Mouse (Mus musculus) CH12.LX (cell line): ENCODE measurements around the gene Papola. TPM values are rescaled to one million over a fixed set of nuclear protein-coding genes. Genes with fewer than 3 reads are reported as not detected.

ENCODE experiments used
- DNase-seq: peaks from one replicate; pipeline ENCODE4 v3.0.0-alpha.2; 2013; ENCODE audit errors: extremely low read depth
- H3K27ac ChIP-seq: 2 replicates; pipeline ENCODE4 v1.5.1; 2012; ENCODE audit warnings: low read depth, mild to moderate bottlenecking, control low read depth, moderate library complexity; ENCODE audit not compliant: insufficient read depth
- H3K27me3 ChIP-seq: replicated peaks from 2 replicates; pipeline ENCODE3; 2012; ENCODE audit warnings: inconsistent platforms
- H3K36me3 ChIP-seq, 2 experiments: replicated peaks in 1 of 2; 2 replicates each; pipeline versions ENCODE3 to v1.6.1; 2012; ENCODE audit warnings: inconsistent platforms in 1 of 2, low read length in 1 of 2, mild to moderate bottlenecking in 1 of 2, mixed read lengths in 1 of 2, moderate library complexity in 1 of 2; ENCODE audit not compliant: control insufficient read depth in 1 of 2, insufficient read depth in 1 of 2
- H3K4me1 ChIP-seq, 2 experiments: 2 replicates each; pipeline ENCODE4 v1.6.1; 2012; ENCODE audit warnings: inconsistent platforms in 1 of 2, moderate library complexity in 1 of 2; ENCODE audit not compliant: insufficient read depth in 2 of 2, control insufficient read depth in 1 of 2
- H3K4me2 ChIP-seq: 2 replicates; pipeline ENCODE4 v1.6.1; 2012; ENCODE audit warnings: low read depth, mild to moderate bottlenecking, control low read depth; ENCODE audit not compliant: poor library complexity, insufficient read depth, severe bottlenecking
- H3K4me3 ChIP-seq, 3 experiments: fragments of 150-350 bp in 1 of 3; sonication (generic) in 1 of 3; replicated peaks in 1 of 3; 2 replicates each; pipeline versions ENCODE3 to v1.5.1; 2011 to 2012; ENCODE audit warnings: low read depth in 2 of 3, low read length in 2 of 3, mild to moderate bottlenecking in 2 of 3, moderate library complexity in 2 of 3, control low read depth in 1 of 3, improper control_type of control experiment in 1 of 3, inconsistent platforms in 1 of 3, mixed read lengths in 1 of 3; ENCODE audit not compliant: poor library complexity in 1 of 3
- H3K79me2 ChIP-seq: replicated peaks from 2 replicates; pipeline ENCODE4 v1.6.1; 2012; ENCODE audit warnings: mild to moderate bottlenecking, moderate library complexity; ENCODE audit not compliant: control insufficient read depth, poor library complexity, insufficient read depth, severe bottlenecking; ENCODE audit errors: extremely low read depth
- H3K9ac ChIP-seq: 2 replicates; pipeline ENCODE4 v1.6.1; 2012; ENCODE audit warnings: low read depth, mild to moderate bottlenecking, control low read depth, moderate library complexity; ENCODE audit not compliant: insufficient read depth
- H3K9me3 ChIP-seq: replicated peaks from 2 replicates; pipeline ENCODE3; 2012; ENCODE audit warnings: low read length, inconsistent platforms, mixed read lengths
- CHD1 ChIP-seq: IDR thresholded peaks from 2 replicates; pipeline ENCODE4 v1.6.1; 2012; ENCODE audit warnings: low read depth, low read length, improper control_type of control experiment, inconsistent platforms
- CHD2 ChIP-seq: IDR thresholded peaks from 2 replicates; pipeline ENCODE4 v1.6.1; 2011; ENCODE audit warnings: low read length, improper control_type of control experiment
- E2F4 ChIP-seq: IDR thresholded peaks from 2 replicates; pipeline ENCODE4 v1.6.1; 2011; ENCODE audit warnings: low read depth, low read length, improper control_type of control experiment; ENCODE audit not compliant: insufficient replicate concordance
- EP300 ChIP-seq: IDR thresholded peaks from 2 replicates; pipeline ENCODE4 v1.6.1; 2011; ENCODE audit warnings: low read length, improper control_type of control experiment
- ETS1 ChIP-seq: conservative IDR thresholded peaks from 2 replicates; pipeline ENCODE4 v1.6.1; 2012; ENCODE audit warnings: low read depth, mild to moderate bottlenecking, inconsistent platforms, low read length, improper control_type of control experiment, moderate library complexity
- GABPA ChIP-seq: IDR thresholded peaks from 2 replicates; pipeline ENCODE4 v1.6.1; 2012; ENCODE audit warnings: low read depth, low read length, improper control_type of control experiment, inconsistent platforms; ENCODE audit not compliant: insufficient replicate concordance
- HCFC1 ChIP-seq: IDR thresholded peaks from 2 replicates; pipeline ENCODE4 v1.6.1; 2012; ENCODE audit warnings: low read depth, mild to moderate bottlenecking, inconsistent platforms, low read length, improper control_type of control experiment
- JUND ChIP-seq: conservative IDR thresholded peaks from 2 replicates; pipeline ENCODE4 v1.6.1; 2011; ENCODE audit warnings: low read depth, low read length, improper control_type of control experiment
- MAFK ChIP-seq: IDR thresholded peaks from 2 replicates; pipeline ENCODE4 v1.6.1; 2011; ENCODE audit warnings: low read length, improper control_type of control experiment; ENCODE audit not compliant: insufficient replicate concordance
- MAX ChIP-seq: IDR thresholded peaks from 2 replicates; pipeline ENCODE4 v1.6.1; 2011; ENCODE audit warnings: low read length, improper control_type of control experiment
- MEF2A ChIP-seq: IDR thresholded peaks from 2 replicates; pipeline ENCODE4 v1.6.1; 2014; ENCODE audit warnings: low read depth, mild to moderate bottlenecking, inconsistent platforms, low read length, improper control_type of control experiment, borderline replicate concordance
- MXI1 ChIP-seq: IDR thresholded peaks from 2 replicates; pipeline ENCODE4 v1.6.1; 2011; ENCODE audit warnings: mild to moderate bottlenecking, low read depth, low read length, improper control_type of control experiment
- MYC ChIP-seq: IDR thresholded peaks from 2 replicates; pipeline ENCODE4 v1.6.1; 2011; ENCODE audit warnings: low read depth, mild to moderate bottlenecking, improper control_type of control experiment, low read length
- NRF1 ChIP-seq: IDR thresholded peaks from 2 replicates; pipeline ENCODE4 v1.6.1; 2014; ENCODE audit warnings: low read depth, mild to moderate bottlenecking, inconsistent platforms, low read length, improper control_type of control experiment, moderate library complexity
- POLR2AphosphoS2 ChIP-seq: IDR thresholded peaks from 2 replicates; pipeline ENCODE4 v1.6.1; 2011; ENCODE audit warnings: low read depth, low read length, improper control_type of control experiment
- RAD21 ChIP-seq: IDR thresholded peaks from 2 replicates; pipeline ENCODE4 v1.6.1; 2011; ENCODE audit warnings: low read depth, mild to moderate bottlenecking, low read length, improper control_type of control experiment, moderate library complexity
- RCOR1 ChIP-seq: conservative IDR thresholded peaks from 2 replicates; pipeline ENCODE4 v1.6.1; 2012; ENCODE audit warnings: low read depth, mild to moderate bottlenecking, inconsistent platforms, low read length, improper control_type of control experiment
- TCF12 ChIP-seq: IDR thresholded peaks from 2 replicates; pipeline ENCODE4 v1.6.1; 2014; ENCODE audit warnings: low read depth, mild to moderate bottlenecking, inconsistent platforms, low read length, improper control_type of control experiment
- UBTF ChIP-seq: IDR thresholded peaks from 2 replicates; pipeline ENCODE4 v1.6.1; 2012; ENCODE audit warnings: low read depth, mild to moderate bottlenecking, inconsistent platforms, low read length, improper control_type of control experiment, moderate library complexity
- USF1 ChIP-seq: IDR thresholded peaks from 2 replicates; pipeline ENCODE4 v1.6.1; 2014; ENCODE audit warnings: low read depth, mild to moderate bottlenecking, inconsistent platforms, low read length, improper control_type of control experiment
- USF2 ChIP-seq: conservative IDR thresholded peaks from 2 replicates; pipeline ENCODE4 v1.6.1; 2011; ENCODE audit warnings: low read depth, low read length, improper control_type of control experiment
- ZC3H11A ChIP-seq: IDR thresholded peaks from 2 replicates; pipeline ENCODE4 v1.6.1; 2012; ENCODE audit warnings: low read depth, mild to moderate bottlenecking, inconsistent platforms, low read length, improper control_type of control experiment
- ZNF384 ChIP-seq: IDR thresholded peaks from 2 replicates; pipeline ENCODE4 v1.6.1; 2012; ENCODE audit warnings: low read depth, low read length, improper control_type of control experiment, inconsistent platforms
- dilution Hi-C: fragments of 300-500 bp; cut with MboI; formaldehyde crosslinking; loops from 2 replicates; pipeline ENCODE4 v1.14.3; 2020; ENCODE audit warnings: low sequenced_read_pairs; ENCODE audit not compliant: extremely low pct_unique_long_range_greater_than_20kb, extremely low pct_ligation_motif_present
- in situ Hi-C: fragments of 300-500 bp; cut with MboI; formaldehyde crosslinking; loops from 3 replicates; pipeline ENCODE4 v1.14.3; 2019; ENCODE audit warnings: low sequenced_read_pairs, low pct_ligation_motif_present, low pct_unique_long_range_greater_than_20kb, mixed read lengths
- polyA plus RNA-seq: library from polyadenylated mRNA; unstranded; fragments of >175 nt; gene quantifications from 2 replicates; pipeline ENCODE4 v1.2.1, GENCODE M21; 2012; ENCODE audit warnings: low read depth; ENCODE audit not compliant: insufficient read length
- total RNA-seq, 2 experiments: library from RNA; depleted of rRNA; stranded (reverse); fragments of 300-350 nt in 1 of 2; fragments of >200 nt in 1 of 2; gene quantifications; 2 replicates each; pipeline ENCODE4 v1.2.3; 2012 to 2014

Papola gene
- total and polyA plus RNA-seq, 3 experiments = 100.0 to 150 (median 111) TPM

DNA sequence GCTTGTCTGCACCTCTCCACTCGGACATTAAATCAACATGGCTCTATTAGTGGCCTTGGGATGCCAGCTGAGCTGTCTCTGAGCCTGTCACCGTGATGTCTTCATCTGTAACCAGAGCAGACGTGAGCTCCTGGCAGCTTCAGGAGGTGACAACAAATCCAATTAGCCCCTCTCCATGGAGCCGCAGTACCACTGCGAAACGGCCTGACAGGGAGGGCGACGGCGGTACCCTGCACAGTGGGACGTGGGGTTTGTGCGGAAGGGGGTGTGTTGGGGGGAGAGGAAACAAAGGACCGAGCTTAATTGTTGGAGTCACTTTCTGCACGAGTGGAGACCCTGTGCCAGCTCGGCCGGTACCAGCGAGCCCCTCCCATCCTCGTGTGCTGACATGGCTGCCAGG lies 90.6 kb downstream of the Papola start:
- H3K79me2 ChIP-seq = no peaks in the 10 kb centered on the region
- TF ChIP-seq CHD1 (no peak), ETS1 (no peak), POLR2AphosphoS2 (no peak), ZC3H11A (no peak), UBTF (no peak), RCOR1 (no peak), JUND (no peak), GABPA (no peak)
- no peak overlapping the region for H3K9ac ChIP-seq
- peaks cover 0 to 14% of the 10 kb centered on the region in 2 experiments; a peak in 2 of 4 replicates for H3K4me1 ChIP-seq
- dilution Hi-C loops = no loop called here
- H3K4me2 ChIP-seq = no peak overlapping the region
- H3K36me3 ChIP-seq = no peaks in the 10 kb centered on the region
- in situ Hi-C loops = no loop called here
- no peak for DNase-seq
- no peaks in the 10 kb centered on the region for H3K27me3 ChIP-seq
- H3K9me3 ChIP-seq = no peaks in the 10 kb centered on the region
- H3K4me3 ChIP-seq = no peak overlapping the region
- no peak overlapping the region for H3K27ac ChIP-seq

DNA sequence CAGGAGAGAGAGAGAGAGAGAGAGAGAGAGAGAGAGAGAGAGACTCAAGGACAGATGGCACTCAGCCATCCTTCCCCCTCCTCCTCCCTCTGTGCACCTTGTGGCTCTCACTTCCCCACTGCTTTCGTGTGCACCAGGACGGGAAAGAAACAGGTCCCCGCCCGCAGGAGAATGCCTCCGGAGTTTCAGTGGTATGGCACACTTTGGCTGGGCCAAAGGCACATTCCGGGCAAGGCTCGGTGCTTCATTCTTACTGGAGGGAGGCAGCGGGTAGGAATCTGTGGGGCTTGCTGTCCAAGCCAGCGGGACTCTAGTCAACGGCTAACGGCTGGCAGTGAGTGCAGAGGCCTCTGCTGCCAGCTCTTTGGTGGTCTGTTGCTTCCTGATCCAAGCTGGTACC lies 92.0 kb downstream of the Papola start:
- H3K9ac ChIP-seq = no peak overlapping the region
- H3K9me3 ChIP-seq = no peaks in the 10 kb centered on the region
- H3K79me2 ChIP-seq = no peaks in the 10 kb centered on the region
- peaks cover 1% of the 10 kb centered on the region for H3K27me3 ChIP-seq
- no peaks in the 10 kb centered on the region for H3K36me3 ChIP-seq
- DNase-seq = peak; percentile 17
- TF ChIP-seq MAX = 0 out of 2 replicates have a peak, but pooled peaks have one; percentile 19
- TF ChIP-seq RAD21 = no peak
- H3K4me1 ChIP-seq = peaks cover 0 to 14% of the 10 kb centered on the region in 2 experiments; a peak in 2 of 4 replicates
- H3K27ac ChIP-seq = no peak overlapping the region
- dilution Hi-C loops (no loop called here), in situ Hi-C loops (no loop called here)
- no peak overlapping the region for H3K4me2 ChIP-seq
- no peak overlapping the region for H3K4me3 ChIP-seq

DNA sequence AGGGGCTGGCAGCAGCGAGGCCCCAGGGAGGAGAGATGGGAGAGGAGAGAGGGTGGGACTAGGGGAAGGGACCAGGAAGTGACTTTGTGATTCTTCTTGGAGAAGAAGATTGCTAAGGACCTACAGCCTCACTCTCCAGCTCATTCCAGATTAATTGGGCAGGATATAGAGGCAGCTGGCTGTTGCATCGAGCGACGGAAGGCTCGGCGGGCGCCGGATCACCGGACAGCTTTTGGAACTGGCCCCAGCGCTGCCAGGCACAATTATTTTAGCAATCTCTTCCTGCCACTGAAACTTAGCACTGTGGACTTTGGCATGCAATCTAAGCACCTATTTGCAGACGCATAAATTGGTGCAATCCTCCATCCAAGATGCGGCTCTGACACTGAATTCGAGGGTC lies 92.4 kb downstream of the Papola start:
- dilution Hi-C loops = no loop called here
- in situ Hi-C loops = no loop called here

More for the DNA sequence above, 92.4 kb downstream of the Papola start:
- no peaks in the 10 kb centered on the region for H3K79me2 ChIP-seq
- H3K27ac ChIP-seq = no peak overlapping the region
- no peak for DNase-seq
- H3K9ac ChIP-seq = no peak overlapping the region
- H3K27me3 ChIP-seq = peaks cover 1% of the 10 kb centered on the region
- H3K4me1 ChIP-seq = peaks cover 0 to 14% of the 10 kb centered on the region in 2 experiments; a peak in 2 of 4 replicates
- H3K4me3 ChIP-seq = no peak overlapping the region
- no peaks in the 10 kb centered on the region for H3K9me3 ChIP-seq
- no peak overlapping the region for H3K4me2 ChIP-seq
- TF ChIP-seq MAX (no peak), GABPA (no peak), MAFK (no peak), CHD2 (no peak), MYC (no peak), ETS1 (no peak), NRF1 (no peak), ZNF384 (no peak), USF1 (no peak), MEF2A (no peak), E2F4 (no peak), POLR2AphosphoS2 (no peak), MXI1 (no peak), USF2 (no peak), TCF12 (no peak), HCFC1 (no peak), EP300 (no peak), UBTF (no peak)
- H3K36me3 ChIP-seq = no peaks in the 10 kb centered on the region
